Mouse (Mus musculus): ENCODE results near the gene Alg14.

DNA sequence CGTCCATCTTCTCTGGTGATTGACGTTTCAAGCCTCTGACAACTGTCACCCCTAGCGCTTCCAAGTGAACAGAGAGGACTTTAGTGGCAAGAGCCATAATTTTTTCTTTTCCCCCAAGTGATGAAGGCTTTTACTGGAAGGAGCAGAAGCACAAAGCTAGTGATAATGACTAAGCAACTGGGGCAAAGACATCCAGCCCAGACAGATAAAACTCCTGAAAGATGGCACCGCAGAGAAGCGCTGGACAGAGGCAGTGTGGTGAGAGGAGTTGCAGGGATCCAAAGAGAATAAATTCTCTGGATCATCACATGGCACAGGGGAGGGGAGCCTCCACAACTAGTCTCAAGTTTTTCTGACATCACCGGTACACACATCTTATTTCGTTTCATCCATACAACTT is 30.3 kb upstream of the Alg14 start:
- no peak for TF ChIP-seq CTCF (conservative IDR thresholded peaks at IDR 0.05 in 1 of 2, IDR thresholded peaks at IDR 0.05 in 1 of 2; ENCODE audit: low read depth in 2 of 2, low read length in 2 of 2)
- no peak for TF ChIP-seq BHLHE40 (IDR thresholded peaks at IDR 0.05; ENCODE audit: low read depth, low read length)
- TF ChIP-seq CHD2 (IDR thresholded peaks at IDR 0.05; ENCODE audit: low read length) = no peak
- TF ChIP-seq ZNF384 (IDR thresholded peaks at IDR 0.05; ENCODE audit: low read depth, low read length) = no peak
- no peak for TF ChIP-seq POLR2A (IDR thresholded peaks at IDR 0.05; ENCODE audit: low read depth, low read length)
- TF ChIP-seq MEF2A (IDR thresholded peaks at IDR 0.05; ENCODE audit: borderline replicate concordance, low read depth, low read length) = no peak
- no peak for TF ChIP-seq SIN3A (IDR thresholded peaks at IDR 0.05; ENCODE audit: low read length)
- no peak for TF ChIP-seq EP300 (IDR thresholded peaks at IDR 0.05; ENCODE audit: low read length)
- TF ChIP-seq JUND (conservative IDR thresholded peaks at IDR 0.05; ENCODE audit: low read depth, low read length) = no peak
